Mouse (Mus musculus) spleen, embryonic (tissue): ENCODE results near the gene Kdm1b.

Experiments used
- CTCF ChIA-PET: fragments of 350-600 bp; sonication (Branson Sonifier 250); formaldehyde crosslinking; loops from one replicate; lab custom pipeline; 2022; lab: Charles Lee

Gene Kdm1b

DNA sequence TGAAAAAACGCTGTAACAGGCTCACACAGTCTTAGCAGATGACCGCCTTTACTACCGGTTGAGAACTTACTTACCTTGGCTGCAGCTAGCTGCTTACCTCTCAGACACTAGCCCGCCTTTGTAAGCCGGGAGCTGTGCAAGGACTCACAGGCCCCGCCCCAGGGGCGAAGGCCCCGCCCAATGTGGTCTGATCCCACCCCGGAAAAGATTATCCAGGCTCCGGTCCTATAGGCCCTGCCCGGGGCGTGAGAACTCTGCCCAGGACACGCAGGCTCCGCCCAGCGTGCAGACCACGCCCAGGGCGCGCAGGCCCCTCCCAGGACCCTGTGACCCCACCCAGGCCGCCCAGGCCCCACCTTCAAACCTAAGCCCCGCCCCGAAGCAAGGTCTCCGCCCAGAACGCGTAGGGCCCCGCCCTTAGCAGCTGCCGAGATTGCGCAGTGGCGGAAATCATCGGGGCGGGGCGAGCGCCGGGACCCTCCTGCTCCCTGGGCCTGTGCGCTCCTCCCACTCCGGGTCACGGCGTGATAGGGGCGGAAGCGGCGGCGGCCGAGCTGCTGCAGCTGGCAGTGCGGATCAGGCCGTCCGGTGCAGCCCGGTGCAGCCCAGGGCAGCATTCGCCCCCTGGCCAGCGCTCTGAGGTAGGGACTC, at the start of gene Kdm1b:
Kdm1b (plus strand) TSS at position 470 of the 651 bp plus-strand sequence.
- CTCF ChIA-PET, result no interaction called here

DNA sequence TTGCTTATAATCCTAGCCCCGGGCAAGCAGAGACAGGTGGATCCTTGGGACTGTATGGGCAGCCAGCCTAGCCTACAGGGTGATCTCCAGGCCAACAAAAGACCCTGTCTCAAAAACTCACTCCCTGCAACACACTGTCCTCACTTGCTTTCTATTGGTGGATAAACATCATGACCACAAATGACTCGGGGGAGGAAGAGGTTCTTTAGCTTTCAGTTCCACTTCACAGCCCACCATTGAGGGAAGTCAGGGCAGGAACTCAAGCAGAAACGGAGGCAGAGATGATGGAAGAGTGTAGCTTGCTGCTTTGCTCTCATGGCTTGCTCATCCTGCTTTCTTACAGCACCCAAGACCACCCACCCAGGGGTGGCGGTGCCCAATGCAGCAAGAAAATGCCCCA, 45.9 kb upstream of the Kdm1b start:
- CTCF ChIA-PET, result no interaction called here

DNA sequence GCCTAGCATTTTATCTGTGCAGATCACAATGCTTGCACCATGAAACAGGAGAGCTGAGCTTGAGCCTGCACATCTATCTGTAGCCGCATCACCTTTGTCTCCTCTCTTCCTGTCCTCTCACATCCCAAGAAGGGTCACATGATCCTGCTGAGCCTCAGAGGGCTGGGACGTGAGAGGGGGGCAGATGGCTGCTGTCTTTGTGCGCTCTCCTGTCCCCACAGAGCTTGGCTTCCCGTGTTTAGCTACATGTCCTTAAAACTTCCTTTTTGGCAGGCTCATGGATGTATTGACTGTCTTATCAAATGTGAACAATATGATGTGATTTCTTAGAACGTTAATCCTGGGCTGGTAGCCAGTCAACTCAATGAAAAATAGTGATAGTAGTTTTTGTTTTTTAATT, 43.8 kb upstream of the Kdm1b start:
- CTCF ChIA-PET, result no interaction called here

DNA sequence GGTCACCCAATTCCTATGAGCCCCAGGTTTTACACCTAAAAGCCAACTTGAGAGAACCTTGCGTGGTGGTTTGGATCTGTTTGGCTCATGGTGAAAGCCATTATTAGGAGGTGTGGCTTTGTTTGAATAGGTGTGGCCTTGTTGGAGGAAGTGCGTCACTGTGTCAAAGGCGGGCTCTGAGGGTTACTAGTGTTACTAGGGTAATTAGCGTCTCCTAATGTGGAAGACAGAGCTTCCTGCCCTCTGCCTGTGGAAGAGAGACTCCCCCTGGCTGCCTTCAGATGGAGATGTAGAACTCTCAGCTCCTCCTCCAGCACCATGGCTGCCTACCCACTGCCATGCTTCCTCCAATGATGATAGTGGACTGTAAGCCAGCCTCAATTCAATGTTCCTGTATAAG, 41.7 kb upstream of the Kdm1b start:
- CTCF ChIA-PET, result no interaction called here

DNA sequence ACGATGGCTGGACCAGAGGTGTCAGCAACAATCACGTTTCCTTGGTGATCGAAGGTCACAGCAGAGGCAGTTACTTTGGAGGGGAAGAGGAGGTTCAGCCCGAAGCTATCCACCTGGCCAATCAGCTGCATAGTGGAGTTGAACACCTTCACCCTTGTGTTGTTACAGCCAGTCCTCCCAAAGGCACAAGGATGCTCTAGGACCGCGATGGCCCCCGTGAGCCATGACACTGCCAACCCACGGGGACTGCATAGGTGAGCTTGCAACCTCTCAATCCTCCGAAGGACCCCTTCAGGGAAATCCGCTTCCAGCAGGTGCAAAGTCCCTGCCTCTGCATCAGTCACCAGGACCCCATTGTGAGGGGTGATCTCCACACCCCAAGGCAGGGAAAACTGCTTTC, 29.6 kb upstream of the Kdm1b start:
- CTCF ChIA-PET, result no interaction called here

DNA sequence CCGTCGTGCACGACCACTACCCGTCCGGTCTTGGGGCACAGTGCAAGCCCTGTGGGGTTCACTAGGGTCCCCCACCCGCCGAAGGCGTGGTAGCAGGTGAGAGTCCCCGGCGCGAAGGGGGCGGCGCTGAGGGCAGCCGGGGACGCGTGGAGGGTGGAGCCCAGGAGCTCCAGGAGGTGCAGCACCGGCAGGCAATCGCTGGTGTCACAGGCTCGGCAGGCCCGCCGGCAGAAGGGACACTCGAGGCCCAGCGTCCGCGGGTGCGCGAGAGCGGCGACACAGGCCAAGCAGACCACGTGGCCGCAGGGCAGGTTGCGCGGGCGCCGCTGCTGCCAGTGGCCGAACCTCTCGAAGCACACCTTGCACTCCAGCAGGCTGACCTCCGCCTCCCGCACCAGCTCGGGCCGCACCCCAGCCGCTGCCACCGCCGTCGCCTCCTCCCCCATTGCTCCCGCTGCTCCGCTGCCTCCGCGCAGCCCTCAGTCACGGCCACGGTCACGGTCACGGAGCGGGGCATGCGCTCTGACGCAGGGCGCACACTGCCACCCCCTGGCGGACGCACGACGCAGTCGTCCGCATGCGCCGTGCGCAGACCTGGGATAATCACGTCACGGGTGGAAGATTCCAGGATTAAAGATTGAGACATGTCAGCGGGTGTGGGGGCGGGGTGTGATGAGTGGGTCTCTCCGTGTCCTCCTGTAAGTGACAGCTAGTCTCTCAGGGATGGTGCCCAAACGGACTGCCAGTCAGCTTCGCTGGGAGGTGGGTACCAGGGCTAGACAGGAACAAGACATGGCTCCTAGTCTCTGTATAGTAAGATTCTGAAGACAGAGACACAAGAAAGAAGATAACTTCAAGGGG, 28.7 kb upstream of the Kdm1b start, which contains the start of gene Nhlrc1:
Nhlrc1 (minus strand) TSS at position 517 of the 861 bp plus-strand sequence.
- CTCF ChIA-PET, result interaction anchor here (0.6 kb wide), 1 partner anchor 327 kb away, joined by 5 read pairs; no protein-coding TSS in a partner anchor

GRCm38 (mm10) chr13:47015195-47015501, 28.2 kb upstream of the Kdm1b start:
- CTCF ChIA-PET, result no interaction called here

DNA sequence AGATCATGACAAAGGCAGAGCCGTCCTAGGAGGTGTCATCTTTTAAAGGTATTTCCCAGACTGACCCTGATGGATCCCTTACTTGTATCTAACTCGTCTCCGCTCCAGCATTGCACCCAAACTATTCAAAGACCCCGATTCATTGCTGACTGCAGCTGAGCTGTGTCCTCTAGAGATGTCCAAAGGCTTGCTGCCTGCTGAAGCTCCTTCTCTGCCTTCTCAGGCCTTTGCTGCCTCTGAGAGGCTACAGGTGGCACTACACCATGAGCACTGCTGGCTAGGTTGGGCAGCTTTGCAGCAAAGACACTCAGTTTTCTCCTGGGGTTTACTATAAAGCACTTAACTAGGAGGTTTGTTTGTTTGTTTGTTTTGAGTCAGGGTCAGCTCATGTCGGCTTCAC, 26.0 kb upstream of the Kdm1b start:
- CTCF ChIA-PET, result no interaction called here

- CTCF ChIA-PET, result no interaction called here
These were observed 23.5 kb upstream of the Kdm1b start for GRCm38 (mm10) chr13:47019774-47020173.

DNA sequence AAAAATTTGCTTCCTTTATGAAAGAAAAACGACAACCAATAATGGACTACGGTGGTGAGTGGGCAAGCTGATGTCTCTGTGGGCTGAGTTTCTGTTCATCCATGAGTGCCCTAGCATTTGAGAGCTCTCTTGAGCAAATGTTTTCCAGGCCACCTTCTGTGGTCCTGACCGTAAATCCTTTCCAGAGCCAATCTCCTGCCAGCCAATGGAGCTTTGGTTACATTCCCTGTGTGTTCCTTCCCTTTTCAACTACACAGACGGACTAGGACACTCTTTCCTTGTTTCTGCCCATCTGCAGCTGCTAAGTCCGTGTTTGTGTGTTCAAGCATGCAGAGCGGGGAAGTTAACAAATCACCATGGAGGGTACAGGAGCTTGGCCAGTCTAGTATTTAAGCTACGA, 22.5 kb upstream of the Kdm1b start:
- CTCF ChIA-PET, result interaction anchor here (0.6 kb wide), 1 partner anchor 85 kb away, joined by 6 read pairs; the partner anchor contains the start of gene Dek

DNA sequence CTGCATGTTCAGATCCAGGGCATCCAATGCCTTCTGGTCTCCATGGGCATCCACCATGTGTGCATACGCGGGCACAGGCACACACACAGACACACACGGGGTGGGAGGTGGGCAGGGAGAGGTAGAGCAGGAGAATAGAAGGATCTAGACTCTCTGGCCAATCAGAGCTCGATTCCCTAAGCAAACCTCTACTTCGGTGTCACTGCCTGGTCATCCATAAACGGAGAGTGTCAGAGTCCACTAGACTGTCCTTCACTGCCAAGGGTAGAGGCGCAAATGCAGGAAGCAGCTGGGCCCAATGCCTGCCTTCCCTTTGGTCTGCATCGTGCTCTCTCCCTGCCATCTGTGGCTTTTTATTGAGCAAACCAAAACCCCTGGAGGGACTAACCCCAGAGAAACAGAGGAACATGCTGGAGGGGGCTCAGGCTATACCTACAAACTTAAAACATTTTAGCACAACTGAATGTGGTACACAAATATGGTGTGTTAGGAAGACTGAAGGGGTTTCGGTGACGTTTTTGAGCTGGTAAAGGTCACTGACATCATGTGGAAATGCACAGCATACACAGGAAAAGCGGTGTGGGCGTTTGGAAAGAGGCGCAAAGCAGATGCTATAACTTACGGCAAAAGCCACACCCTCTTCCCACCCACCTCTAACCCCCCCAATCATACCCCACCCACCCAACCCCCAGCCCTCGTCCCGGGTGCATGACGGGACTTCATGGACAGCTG, 12.8 kb upstream of the Kdm1b start:
- CTCF ChIA-PET, result no interaction called here

DNA sequence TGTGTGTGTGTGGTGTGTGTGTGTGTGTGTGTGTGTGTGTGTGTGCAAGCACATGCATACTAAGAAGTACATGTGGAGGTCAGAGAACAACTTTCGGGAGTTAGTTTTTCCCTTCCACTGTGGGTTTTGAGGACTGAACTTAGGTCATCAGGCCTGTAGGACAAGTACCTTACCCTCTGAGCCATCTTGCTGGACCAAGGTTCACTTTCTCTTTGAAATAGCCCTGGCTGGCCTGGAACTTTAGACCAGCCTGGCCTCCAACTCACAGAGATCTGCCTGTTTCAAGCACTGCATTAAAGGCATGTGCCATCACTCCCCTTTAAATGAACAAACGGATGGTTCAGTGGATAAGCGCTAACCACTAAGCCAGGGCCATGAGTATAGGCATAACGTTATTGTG, 9.7 kb upstream of the Kdm1b start:
- CTCF ChIA-PET, result no interaction called here

- CTCF ChIA-PET, result no interaction called here
These were observed 5.4 kb upstream of the Kdm1b start for GRCm38 (mm10) chr13:47037946-47038345.

DNA sequence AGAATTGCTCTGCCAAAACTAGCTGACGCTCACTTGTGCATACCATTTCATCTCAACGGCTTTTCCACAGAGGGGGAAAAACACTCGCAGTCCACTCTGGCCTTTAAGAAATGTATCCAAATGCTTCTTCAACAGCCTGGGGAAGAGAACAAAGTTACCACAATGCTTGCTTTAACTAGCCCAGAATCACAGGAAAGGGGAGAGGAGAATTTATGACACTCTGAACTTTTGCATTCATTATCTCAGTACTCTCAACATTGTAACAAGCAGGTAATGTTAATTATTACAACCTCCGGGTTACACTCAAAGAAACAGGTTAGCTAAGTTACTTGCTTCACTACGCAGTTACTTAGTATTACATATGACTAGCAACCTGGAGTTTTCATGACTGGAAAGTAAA, 3.2 kb upstream of the Kdm1b start:
- CTCF ChIA-PET, result no interaction called here

DNA sequence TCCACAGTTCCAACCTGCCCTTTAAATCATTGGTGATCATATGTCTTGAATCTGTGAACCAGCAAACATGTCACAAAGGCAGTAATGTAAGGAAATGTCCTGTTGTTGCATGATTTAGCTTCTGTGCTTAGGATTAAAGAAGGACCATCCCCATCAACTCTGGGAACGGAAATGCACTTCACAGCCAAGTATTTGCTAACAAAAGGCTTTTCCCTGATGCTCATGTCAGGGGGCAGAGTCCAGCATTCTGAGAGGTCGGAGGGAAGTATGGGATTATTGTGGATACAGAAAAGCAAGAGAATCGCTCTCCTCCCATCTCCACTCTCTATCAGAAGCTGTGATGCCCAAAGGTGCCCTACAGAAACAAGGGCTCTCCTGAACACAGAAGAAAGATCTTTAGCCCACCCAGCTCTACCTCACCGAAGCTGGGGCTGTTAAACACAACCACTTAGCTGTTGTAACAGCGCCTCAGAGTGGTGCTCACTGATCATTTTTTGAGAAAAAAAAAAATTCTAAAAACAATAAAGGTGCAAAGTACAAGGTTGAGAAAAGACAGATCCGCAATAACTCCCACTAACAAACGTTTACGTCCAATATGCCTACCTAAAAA, 1.2 kb upstream of the Kdm1b start:
- CTCF ChIA-PET, result no interaction called here

DNA sequence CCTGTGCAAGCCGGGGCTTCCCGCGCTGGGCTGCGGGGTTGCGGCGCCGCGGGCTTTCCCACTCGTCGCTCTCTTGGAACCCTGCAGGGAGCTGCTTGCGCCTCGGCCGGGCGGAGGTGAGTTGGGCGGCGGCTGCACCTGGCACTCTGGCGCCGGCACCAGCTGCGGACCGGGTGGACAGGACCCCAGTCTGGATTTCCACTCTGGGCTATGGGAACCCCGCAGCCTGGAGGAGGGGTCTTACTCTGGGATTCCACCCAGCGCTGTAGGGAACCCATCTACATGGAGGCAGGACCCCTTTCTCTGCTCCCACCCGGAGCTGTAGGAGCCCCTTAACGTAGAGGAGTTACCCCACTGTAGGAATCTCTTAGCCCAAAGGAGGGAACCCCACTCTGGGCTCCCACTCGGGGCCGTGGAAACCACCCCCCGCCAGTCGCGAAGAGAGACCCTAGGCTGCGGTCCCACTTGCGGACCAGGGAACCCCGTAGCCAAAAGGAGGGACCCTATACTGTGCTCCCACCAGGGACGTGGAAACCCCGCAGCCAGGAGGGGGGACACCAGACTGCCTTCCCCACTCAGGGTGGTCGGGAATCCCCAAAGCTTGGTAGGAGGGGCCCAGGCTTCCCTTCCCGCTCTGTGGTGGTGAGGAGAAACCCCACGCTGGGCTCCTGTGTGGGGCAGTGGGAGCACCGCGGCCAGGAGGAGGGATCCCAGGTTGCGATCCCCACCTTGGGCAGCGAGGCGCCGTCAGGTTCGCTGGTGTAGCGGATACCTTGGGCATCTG, 726 bp downstream of the Kdm1b start:
- CTCF ChIA-PET, result interaction anchor here (0.5 kb wide), 1 partner anchor 14 kb away, joined by 13 read pairs; no protein-coding TSS in a partner anchor

GRCm38 (mm10) chr13:47044617-47044947, 1.3 kb downstream of the Kdm1b start, which contains the start of gene Tpmt:
Gene Tpmt, minus strand, starts transcription at chr13:47044737.
- CTCF ChIA-PET, result no interaction called here

- CTCF ChIA-PET, result no interaction called here
These were observed 4.7 kb downstream of the Kdm1b start for GRCm38 (mm10) chr13:47047996-47048395.

- CTCF ChIA-PET, result no interaction called here
These were observed 6.7 kb downstream of the Kdm1b start for GRCm38 (mm10) chr13:47050009-47050408.

DNA sequence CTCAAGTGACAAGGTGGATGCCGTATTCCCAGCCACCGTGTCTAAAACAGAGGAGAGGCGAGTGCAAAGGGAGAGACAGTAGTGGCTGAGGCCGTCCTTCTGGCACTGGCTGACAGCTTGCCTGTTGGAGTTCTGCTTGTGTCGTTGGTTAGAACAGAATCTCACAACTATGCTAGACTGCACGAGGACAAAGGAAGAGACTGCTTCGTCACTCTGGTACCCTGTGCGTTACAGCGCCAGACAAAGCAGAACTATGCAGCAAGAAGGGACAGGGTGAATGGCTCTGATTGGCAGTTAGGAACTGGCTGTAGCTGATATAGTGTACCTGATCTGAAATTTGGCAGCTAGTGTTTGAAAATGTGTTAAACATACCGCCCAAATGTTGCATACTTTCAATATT, 10.7 kb downstream of the Kdm1b start:
- CTCF ChIA-PET, result no interaction called here

GRCm38 (mm10) chr13:47056126-47056525, 12.8 kb downstream of the Kdm1b start:
- CTCF ChIA-PET, result no interaction called here
